Mouse (Mus musculus): ENCODE measurements around the gene Surf1. TPM values are rescaled to one million over a fixed set of nuclear protein-coding genes. Genes with fewer than 3 reads are reported as not detected.

Gene Surf1
- polyA plus RNA-seq, 1 experiment, result 23.2 TPM

GRCm38 (mm10) chr2:26921784-26922183 lies 5.5 kb upstream of the Surf1 start:
- Histone ChIP-seq H3K36me3 (ENCODE audit: control insufficient read depth, insufficient read depth, low read length) (peaks cover 2% of the 10 kb centered on the region), H3K4me1 (ENCODE audit: control insufficient read depth, insufficient read depth, low read length) (peaks cover 3% of the 10 kb centered on the region), H3K27me3 (ENCODE audit: control insufficient read depth, insufficient read depth, low read length) (no peaks in the 10 kb centered on the region), H3K27ac (ENCODE audit: control insufficient read depth, insufficient read depth, low read depth, low read length) (no peak overlapping the region), H3K4me3 (ENCODE audit: control insufficient read depth, low read depth, low read length) (no peak overlapping the region)
- no peak for TF ChIP-seq POLR2A (IDR thresholded peaks at IDR 0.05; ENCODE audit: control insufficient read depth, low read depth, low read length)
- no peak for TF ChIP-seq CTCF (IDR thresholded peaks at IDR 0.05; ENCODE audit: control insufficient read depth, insufficient read depth, insufficient replicate concordance, low read depth, low read length)

DNA sequence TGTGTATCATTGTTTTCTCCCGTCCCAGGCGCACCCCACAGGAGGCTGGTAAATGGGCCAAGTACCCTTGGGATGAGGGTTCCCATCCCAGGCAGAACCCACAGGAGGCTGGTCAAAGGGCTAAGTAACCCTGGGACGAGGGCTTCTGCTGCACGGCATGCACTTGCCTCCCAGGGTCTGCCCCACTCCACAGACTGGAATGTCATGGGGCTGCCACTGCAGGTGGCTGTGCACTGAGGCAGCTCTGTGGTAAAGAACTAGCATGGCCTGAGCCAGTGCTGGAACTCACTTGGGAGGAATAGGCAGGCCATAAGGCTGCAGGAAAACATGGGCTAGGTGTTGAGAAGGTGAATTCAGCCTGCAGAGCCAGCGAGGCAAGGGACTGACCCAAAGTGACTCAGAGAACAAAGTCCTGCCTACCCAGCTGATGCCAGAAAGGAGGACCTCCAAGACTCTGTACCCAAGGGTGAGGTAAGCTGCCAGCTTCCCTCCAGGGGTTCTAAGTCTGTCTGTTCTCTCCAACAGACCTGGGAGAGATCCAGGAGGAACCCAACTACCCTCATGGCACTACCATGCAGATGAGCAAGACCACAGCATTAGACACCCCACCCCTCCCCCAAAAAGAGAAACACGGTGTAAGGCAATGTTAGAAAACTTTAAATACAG lies 4.0 kb upstream of the Surf1 start:
- no peak overlapping the region for H3K27ac ChIP-seq (ENCODE audit: control insufficient read depth, insufficient read depth, low read depth, low read length)
- TF ChIP-seq CTCF (IDR thresholded peaks at IDR 0.05; ENCODE audit: control insufficient read depth, insufficient read depth, insufficient replicate concordance, low read depth, low read length) (no peak), POLR2A (IDR thresholded peaks at IDR 0.05; ENCODE audit: control insufficient read depth, low read depth, low read length) (no peak)
- no peaks in the 10 kb centered on the region for H3K27me3 ChIP-seq (ENCODE audit: control insufficient read depth, insufficient read depth, low read length)
- H3K4me3 ChIP-seq (ENCODE audit: control insufficient read depth, low read depth, low read length), result no peak overlapping the region
- H3K4me1 ChIP-seq (ENCODE audit: control insufficient read depth, insufficient read depth, low read length), result peaks cover 8% of the 10 kb centered on the region
- H3K36me3 ChIP-seq (ENCODE audit: control insufficient read depth, insufficient read depth, low read length), result no peaks in the 10 kb centered on the region; the same call in none of the 2 replicates

DNA sequence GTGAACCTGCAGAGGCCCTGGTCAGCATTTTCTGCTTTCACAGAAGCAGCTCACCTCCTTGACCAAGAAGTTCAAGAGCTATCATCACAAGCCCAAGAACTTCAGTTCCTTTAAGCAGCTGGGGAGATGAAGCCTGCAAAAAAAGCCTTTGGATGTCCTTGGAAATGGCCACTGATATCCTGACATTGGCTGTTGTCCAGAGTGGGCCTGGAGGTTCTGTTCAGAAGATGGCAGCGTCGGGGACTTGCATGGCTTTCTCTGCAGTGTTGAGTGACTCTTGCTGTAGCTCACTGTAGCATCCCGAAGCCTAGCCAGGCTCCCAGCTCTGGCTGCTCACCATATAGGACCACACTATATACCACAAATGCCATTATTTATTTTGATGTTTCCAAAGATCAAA lies 3.4 kb upstream of the Surf1 start:
- Histone ChIP-seq H3K27ac (ENCODE audit: control insufficient read depth, insufficient read depth, low read depth, low read length) (no peak overlapping the region), H3K36me3 (ENCODE audit: control insufficient read depth, insufficient read depth, low read length) (no peaks in the 10 kb centered on the region; the same call in none of the 2 replicates), H3K4me1 (ENCODE audit: control insufficient read depth, insufficient read depth, low read length) (peaks cover 10% of the 10 kb centered on the region), H3K27me3 (ENCODE audit: control insufficient read depth, insufficient read depth, low read length) (no peaks in the 10 kb centered on the region), H3K4me3 (ENCODE audit: control insufficient read depth, low read depth, low read length) (no peak overlapping the region)
- TF ChIP-seq POLR2A (IDR thresholded peaks at IDR 0.05; ENCODE audit: control insufficient read depth, low read depth, low read length) (no peak), CTCF (IDR thresholded peaks at IDR 0.05; ENCODE audit: control insufficient read depth, insufficient read depth, insufficient replicate concordance, low read depth, low read length) (no peak)

GRCm38 (mm10) chr2:26916738-26917137 lies 408 bp upstream of the Surf1 start:
- H3K36me3 ChIP-seq (ENCODE audit: control insufficient read depth, insufficient read depth, low read length), result no peaks in the 10 kb centered on the region; the same call in none of the 2 replicates
- H3K27me3 ChIP-seq (ENCODE audit: control insufficient read depth, insufficient read depth, low read length), result no peaks in the 10 kb centered on the region
- no peak for TF ChIP-seq POLR2A (IDR thresholded peaks at IDR 0.05; ENCODE audit: control insufficient read depth, low read depth, low read length)
- TF ChIP-seq CTCF (IDR thresholded peaks at IDR 0.05; ENCODE audit: control insufficient read depth, insufficient read depth, insufficient replicate concordance, low read depth, low read length), result no peak
- H3K4me3 ChIP-seq (ENCODE audit: control insufficient read depth, low read depth, low read length), result peak overlapping the region; percentile 95
- peaks cover 10% of the 10 kb centered on the region for H3K4me1 ChIP-seq (ENCODE audit: control insufficient read depth, insufficient read depth, low read length)
- H3K27ac ChIP-seq (ENCODE audit: control insufficient read depth, insufficient read depth, low read depth, low read length), result peak overlapping the region; percentile 71

DNA sequence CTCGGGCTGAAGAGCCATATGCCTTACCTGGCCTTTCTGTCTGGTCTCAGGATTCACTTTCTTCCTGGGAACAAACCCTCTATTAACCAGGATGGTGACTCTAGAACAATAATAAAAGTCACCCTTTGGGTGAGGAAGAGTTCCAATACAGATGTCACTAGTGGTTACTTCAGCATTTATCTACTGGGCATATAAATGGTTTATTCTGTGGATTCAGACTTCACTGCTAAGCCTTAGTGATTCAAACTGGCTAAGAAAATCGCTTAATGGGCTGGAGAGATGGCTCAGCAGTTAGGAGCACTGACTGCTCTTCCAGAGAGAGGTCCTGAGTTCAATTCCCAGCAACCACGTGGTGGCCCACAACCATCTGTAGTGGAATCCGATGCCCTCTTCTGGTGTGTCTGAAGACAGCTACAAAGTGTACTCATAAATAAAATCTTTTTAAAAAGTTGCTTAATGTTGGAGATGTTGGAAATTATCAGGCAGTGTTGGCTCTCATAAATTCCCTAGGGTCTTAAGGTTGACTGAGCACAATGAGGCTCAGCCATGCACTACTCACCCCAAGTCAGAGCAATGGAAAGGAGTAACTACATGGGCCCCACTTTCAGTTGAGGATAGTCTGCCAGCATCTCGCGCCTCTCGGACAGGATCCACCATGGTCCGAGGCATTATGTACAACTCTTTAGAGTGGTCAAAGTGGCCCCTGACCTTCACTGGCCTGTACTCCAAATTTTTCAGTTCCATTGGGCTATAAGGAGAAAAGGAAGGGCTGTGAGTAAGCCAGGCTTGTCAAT lies 2.0 kb downstream of the Surf1 start:
- no peak for TF ChIP-seq POLR2A (IDR thresholded peaks at IDR 0.05; ENCODE audit: control insufficient read depth, low read depth, low read length)
- no peak for TF ChIP-seq CTCF (IDR thresholded peaks at IDR 0.05; ENCODE audit: control insufficient read depth, insufficient read depth, insufficient replicate concordance, low read depth, low read length)
- Histone ChIP-seq H3K27ac (ENCODE audit: control insufficient read depth, insufficient read depth, low read depth, low read length) (no peak overlapping the region), H3K27me3 (ENCODE audit: control insufficient read depth, insufficient read depth, low read length) (no peaks in the 10 kb centered on the region), H3K4me1 (ENCODE audit: control insufficient read depth, insufficient read depth, low read length) (peaks cover 15% of the 10 kb centered on the region), H3K4me3 (ENCODE audit: control insufficient read depth, low read depth, low read length) (no peak overlapping the region), H3K36me3 (ENCODE audit: control insufficient read depth, insufficient read depth, low read length) (no peaks in the 10 kb centered on the region)

DNA sequence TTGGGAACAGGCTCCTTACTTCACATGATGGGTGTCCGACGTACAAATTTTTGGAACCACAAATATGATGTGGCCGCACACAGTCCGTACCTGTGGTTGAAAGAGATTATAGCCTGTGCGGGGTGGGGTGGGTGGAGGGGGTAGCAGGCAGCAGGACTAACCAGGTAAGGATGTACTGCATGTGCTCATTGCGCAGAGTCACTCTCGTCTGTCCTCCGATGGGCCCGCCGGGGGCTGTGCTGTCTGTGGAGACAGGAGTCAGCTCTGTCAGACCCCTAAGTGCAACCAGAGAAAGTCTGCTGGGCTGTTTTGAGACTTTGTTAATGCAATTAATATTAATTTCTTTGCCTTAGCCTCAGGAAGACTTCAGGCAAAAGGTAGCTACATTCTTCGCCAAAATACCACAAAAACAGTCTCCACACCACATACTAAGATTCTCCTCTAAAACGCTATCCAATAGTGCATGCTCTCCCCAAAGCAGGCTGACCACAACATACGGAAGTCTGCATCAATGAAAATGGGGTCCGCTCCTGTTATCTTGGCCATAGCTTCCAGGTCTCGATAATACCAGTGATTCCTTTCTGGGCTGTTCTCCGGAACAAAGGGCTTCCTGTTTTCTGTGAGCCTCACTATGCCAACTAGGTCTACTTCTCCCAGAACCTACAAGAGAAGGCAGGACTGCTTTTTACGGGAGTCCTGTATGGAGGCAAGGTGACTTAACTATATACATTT lies 2.7 kb downstream of the Surf1 start:
- H3K27me3 ChIP-seq (ENCODE audit: control insufficient read depth, insufficient read depth, low read length), result no peaks in the 10 kb centered on the region
- H3K4me3 ChIP-seq (ENCODE audit: control insufficient read depth, low read depth, low read length), result no peak overlapping the region
- H3K36me3 ChIP-seq (ENCODE audit: control insufficient read depth, insufficient read depth, low read length), result no peaks in the 10 kb centered on the region
- TF ChIP-seq POLR2A (IDR thresholded peaks at IDR 0.05; ENCODE audit: control insufficient read depth, low read depth, low read length), result no peak
- no peak for TF ChIP-seq CTCF (IDR thresholded peaks at IDR 0.05; ENCODE audit: control insufficient read depth, insufficient read depth, insufficient replicate concordance, low read depth, low read length)
- H3K27ac ChIP-seq (ENCODE audit: control insufficient read depth, insufficient read depth, low read depth, low read length), result no peak overlapping the region
- H3K4me1 ChIP-seq (ENCODE audit: control insufficient read depth, insufficient read depth, low read length), result peaks cover 15% of the 10 kb centered on the region

GRCm38 (mm10) chr2:26912253-26912770 lies 4.0 kb downstream of the Surf1 start:
- peaks cover 15% of the 10 kb centered on the region for H3K4me1 ChIP-seq (ENCODE audit: control insufficient read depth, insufficient read depth, low read length)
- H3K36me3 ChIP-seq (ENCODE audit: control insufficient read depth, insufficient read depth, low read length), result no peaks in the 10 kb centered on the region
- no peak overlapping the region for H3K4me3 ChIP-seq (ENCODE audit: control insufficient read depth, low read depth, low read length)
- TF ChIP-seq POLR2A (IDR thresholded peaks at IDR 0.05; ENCODE audit: control insufficient read depth, low read depth, low read length) (no peak), CTCF (IDR thresholded peaks at IDR 0.05; ENCODE audit: control insufficient read depth, insufficient read depth, insufficient replicate concordance, low read depth, low read length) (no peak)
- H3K27me3 ChIP-seq (ENCODE audit: control insufficient read depth, insufficient read depth, low read length), result no peaks in the 10 kb centered on the region
- H3K27ac ChIP-seq (ENCODE audit: control insufficient read depth, insufficient read depth, low read depth, low read length), result no peak overlapping the region
